Mouse (Mus musculus) CD4-positive naive resting alpha-beta T cell, adult 76 days (primary cell): Measurements from ENCODE around the gene Ncbp2. TPM values are rescaled to one million over a fixed set of nuclear protein-coding genes. Genes with fewer than 3 reads are reported as not detected.

Experiments used
- total RNA-seq: library from RNA; stranded (reverse); gene quantifications from one replicate; pipeline ENCODE4 v1.2.4, GENCODE M21; 2023

Ncbp2 gene
- 19.1 TPM for total RNA-seq

GRCm38 (mm10) chr16:31948345-31948774, at the start of gene Ncbp2, which contains the start of gene 0610012G03Rik:
TSS of gene Ncbp2 (plus strand) at chr16:31948513.
TSS of gene 0610012G03Rik (minus strand) at chr16:31948494.

DNA sequence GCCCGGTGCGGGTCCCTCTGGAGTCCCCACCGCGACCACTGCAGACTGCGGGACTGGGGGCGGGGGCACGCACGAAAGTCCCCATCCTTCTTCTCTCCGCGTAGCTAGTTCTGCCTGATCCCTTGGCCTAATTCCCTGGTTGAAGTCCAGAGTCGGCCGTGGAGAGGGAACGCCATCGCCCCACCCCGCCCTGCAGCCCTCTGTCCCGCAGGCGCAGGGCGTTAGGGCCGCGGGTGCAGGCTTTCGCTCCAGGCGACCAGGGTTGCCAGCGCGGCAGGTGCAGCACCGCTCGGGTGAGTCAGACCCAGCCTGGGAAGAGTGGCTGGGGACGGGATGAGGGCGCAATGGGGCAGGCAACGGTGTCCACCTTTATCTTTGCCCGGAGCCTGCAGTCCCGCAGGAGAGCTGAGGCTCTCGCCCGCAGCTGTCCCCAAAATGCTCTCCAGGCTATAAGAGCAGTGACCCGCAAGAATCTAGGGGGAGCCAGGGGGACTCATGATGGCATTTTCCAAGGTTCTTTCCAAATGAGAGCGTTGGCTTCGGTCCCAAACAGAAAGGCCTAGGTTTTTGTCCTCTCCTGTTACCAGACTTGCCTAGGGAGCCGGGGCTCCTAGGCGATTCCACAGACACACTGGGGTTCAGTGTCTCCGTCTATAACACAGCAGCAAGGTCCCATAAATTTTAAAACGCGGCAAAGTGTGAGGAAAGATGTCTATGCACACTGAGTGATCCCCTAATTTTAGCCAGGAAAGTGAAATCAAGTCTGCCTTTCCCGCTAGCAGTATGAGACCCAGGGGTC, 14.4 kb upstream of the Ncbp2 start, which contains the start of gene Pigz:
Gene Pigz, plus strand, starts transcription at position 101 of the 799 bp plus-strand sequence.

GRCm38 (mm10) chr16:32002509-32003477, 54.5 kb downstream of the Ncbp2 start, which contains the start of gene Senp5:
TSS of gene Senp5 (minus strand) at chr16:32003287.

Other genes with a start within 250 kb of the Ncbp2 start
- gene Meltf, start 69.7 kb upstream of the Ncbp2 start, total RNA-seq, result not detected
- not detected for gene Pigz, start 14.7 kb upstream of the Ncbp2 start, total RNA-seq
- 14.5 TPM for gene 0610012G03Rik, start within 50 bp of the Ncbp2 start, total RNA-seq
- 21.9 TPM for gene Senp5, start 54.8 kb downstream of the Ncbp2 start, total RNA-seq
- 102 TPM for gene Pak2, start 130.8 kb downstream of the Ncbp2 start, total RNA-seq
- 38.4 TPM for gene Pigx, start 151.2 kb downstream of the Ncbp2 start, total RNA-seq
- gene Cep19, start 151.3 kb downstream of the Ncbp2 start, total RNA-seq, result 4.1 TPM
- gene Nrros, start 217.1 kb downstream of the Ncbp2 start, total RNA-seq, result 73.9 TPM
- gene Bex6, start 231.3 kb downstream of the Ncbp2 start, total RNA-seq, result not detected